Mouse (Mus musculus): Measurements from ENCODE around the gene Piezo1.

- no peak for TF ChIP-seq POLR2A (IDR thresholded peaks at IDR 0.05; ENCODE audit: control insufficient read depth, low read depth, low read length)
- TF ChIP-seq CTCF (IDR thresholded peaks at IDR 0.05; ENCODE audit: control insufficient read depth, insufficient read depth, insufficient replicate concordance, low read depth, low read length) = no peak; the same call in 1 of the 2 replicates
These were observed 105.9 kb downstream of the Piezo1 start for GRCm38 (mm10) chr8:122445203-122445602.

All from testis, adult 2 months (tissue).